Mouse (Mus musculus): ENCODE results near the gene Lhfpl5. TPM values are rescaled to one million over a fixed set of nuclear protein-coding genes. Genes with fewer than 3 reads are reported as not detected.

Lhfpl5 gene
- polyA plus RNA-seq, 1 experiment from 2014 or later, result 0.32 TPM

DNA sequence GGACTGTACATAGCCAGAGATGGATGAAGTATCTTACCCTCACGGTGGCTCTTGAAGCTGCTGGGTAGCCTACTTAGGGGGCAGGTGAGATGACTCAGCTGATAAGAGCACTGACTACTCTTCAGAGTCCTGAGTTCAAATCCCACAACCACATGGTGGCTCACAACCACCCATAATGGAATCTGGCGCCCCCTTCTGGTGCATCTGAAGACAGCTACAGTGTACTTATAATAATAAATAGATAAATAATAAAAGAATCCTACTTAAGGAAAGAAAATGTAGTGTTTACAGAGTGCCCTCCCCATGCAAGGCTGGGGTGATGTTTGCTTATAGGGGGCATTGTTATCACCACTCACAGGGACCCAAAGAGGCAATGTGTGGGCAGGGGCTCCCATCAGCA, 5.6 kb downstream of the Lhfpl5 start:
- ATAC-seq, result no peak
- Histone ChIP-seq H3K4me2 (no peak overlapping the region), H3K4me3 (no peak overlapping the region), H3K36me3 (no peaks in the 10 kb centered on the region), H3K9ac (no peak overlapping the region), H3K27me3 (replicated peaks) (peaks cover 4% of the 10 kb centered on the region; the same call in 1 of the 2 replicates), H3K27ac (no peak overlapping the region), H3K4me1 (no peaks in the 10 kb centered on the region; the same call in 1 of the 2 replicates), H3K9me3 (replicated peaks) (no peaks in the 10 kb centered on the region)
- 40% methylated on average over 2 of the region's 2 CpGs for WGBS (ENCODE audit: insufficient replicate concordance)

DNA sequence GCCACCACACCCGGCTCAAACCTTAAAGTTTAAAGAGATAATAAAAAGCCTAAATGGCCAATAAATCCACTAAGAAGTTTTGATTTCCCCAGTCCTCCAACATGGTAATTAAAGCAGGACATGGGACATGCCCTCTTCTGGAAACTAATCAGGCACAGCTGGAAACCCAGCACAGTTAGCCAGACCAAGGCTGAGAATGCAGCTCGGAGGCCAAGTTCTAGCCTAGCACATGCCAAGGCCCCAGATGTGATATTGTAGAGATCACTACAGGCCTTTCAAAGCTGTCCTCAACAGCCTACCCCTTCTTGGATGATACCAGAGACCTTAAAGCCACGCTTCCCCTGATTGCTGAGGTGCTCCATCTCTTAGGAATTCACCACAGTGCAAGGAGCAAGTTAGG, 11.1 kb downstream of the Lhfpl5 start:
- Histone ChIP-seq H3K4me2 (no peak overlapping the region), H3K4me3 (no peak overlapping the region), H3K27me3 (replicated peaks) (no peaks in the 10 kb centered on the region), H3K27ac (no peak overlapping the region), H3K36me3 (peaks cover 38% of the 10 kb centered on the region), H3K9me3 (replicated peaks) (no peaks in the 10 kb centered on the region), H3K9ac (no peak overlapping the region), H3K4me1 (no peaks in the 10 kb centered on the region)
- ATAC-seq, result no peak
- 61% methylated on average over 3 of the region's 3 CpGs for WGBS (ENCODE audit: insufficient replicate concordance)

DNA sequence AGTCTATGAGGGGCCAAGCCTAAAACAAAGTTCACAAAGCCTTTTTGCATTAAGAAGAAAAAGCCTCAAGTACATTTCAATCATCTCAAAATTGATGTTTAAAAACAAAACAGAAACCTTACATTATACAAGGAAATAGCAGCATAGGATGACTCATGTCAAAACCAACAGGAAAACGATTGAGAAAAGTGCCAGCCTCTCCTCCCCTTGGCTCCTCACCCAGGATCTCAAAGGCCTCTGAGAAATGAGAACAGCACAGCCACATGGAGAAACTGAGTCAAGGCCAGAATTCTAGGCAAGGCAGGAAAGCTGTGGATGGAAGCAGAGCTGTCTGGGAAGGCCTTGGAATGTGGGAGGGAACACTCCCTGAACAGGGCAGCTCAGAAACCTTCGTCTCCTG, 13.2 kb downstream of the Lhfpl5 start:
- peaks cover 59% of the 10 kb centered on the region for H3K36me3 ChIP-seq
- no peaks in the 10 kb centered on the region for H3K9me3 ChIP-seq (replicated peaks)
- H3K4me2 ChIP-seq, result no peak overlapping the region
- H3K4me1 ChIP-seq, result no peaks in the 10 kb centered on the region
- no peak overlapping the region for H3K9ac ChIP-seq
- ATAC-seq, result no peak
- no peak overlapping the region for H3K4me3 ChIP-seq
- H3K27me3 ChIP-seq (replicated peaks), result no peaks in the 10 kb centered on the region
- no peak overlapping the region for H3K27ac ChIP-seq
- WGBS (ENCODE audit: insufficient replicate concordance), result 74% methylated on average over 2 of the region's 2 CpGs

DNA sequence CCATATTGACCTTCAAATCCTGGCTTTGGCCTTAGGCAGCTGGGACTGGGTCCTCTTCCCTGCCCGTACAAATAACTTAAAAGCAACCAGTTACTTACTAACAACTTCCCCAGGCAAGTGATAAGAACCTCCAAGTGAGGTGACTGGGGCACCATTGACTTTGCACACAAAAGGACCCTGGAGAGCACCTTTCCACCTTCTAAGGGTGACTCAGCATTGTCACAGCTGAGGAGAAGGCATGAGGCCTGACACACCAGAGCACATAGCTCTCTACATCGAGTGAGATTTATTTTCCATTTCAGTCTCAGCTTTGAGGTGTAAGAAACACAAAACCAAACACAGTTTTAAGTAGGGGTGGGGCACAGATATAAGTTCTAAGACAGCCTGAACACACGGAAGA, 15.2 kb downstream of the Lhfpl5 start:
- peaks cover 75% of the 10 kb centered on the region for H3K36me3 ChIP-seq
- H3K4me3 ChIP-seq, result no peak overlapping the region
- H3K9ac ChIP-seq, result no peak overlapping the region
- 66% methylated on average over 3 of the region's 3 CpGs for WGBS (ENCODE audit: insufficient replicate concordance)
- no peak for ATAC-seq
- no peaks in the 10 kb centered on the region for H3K27me3 ChIP-seq (replicated peaks)
- H3K9me3 ChIP-seq (replicated peaks), result no peaks in the 10 kb centered on the region
- no peak overlapping the region for H3K27ac ChIP-seq
- H3K4me2 ChIP-seq, result no peak overlapping the region
- no peaks in the 10 kb centered on the region for H3K4me1 ChIP-seq

DNA sequence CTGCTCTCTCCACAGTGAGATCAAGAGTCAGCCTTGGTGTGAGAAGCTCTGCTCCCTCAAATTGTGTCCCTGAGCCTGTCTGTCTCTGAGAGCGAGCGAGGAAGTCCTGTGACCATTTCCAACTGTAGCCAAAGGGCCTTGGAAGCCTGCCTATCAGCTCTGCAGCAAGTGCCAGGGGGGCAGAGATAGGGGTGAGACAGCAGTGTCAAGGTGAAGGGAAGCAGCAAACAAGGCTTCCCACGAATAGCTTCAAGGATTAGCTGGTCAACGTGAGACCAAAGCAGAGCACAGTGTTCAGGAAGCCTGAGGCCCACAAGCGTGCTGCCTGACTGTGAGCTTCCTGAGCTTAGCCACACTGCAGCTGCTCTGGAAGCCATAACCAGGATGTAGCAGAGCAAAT, 16.0 kb downstream of the Lhfpl5 start:
- H3K27ac ChIP-seq, result no peak overlapping the region
- H3K4me2 ChIP-seq, result no peak overlapping the region
- no peaks in the 10 kb centered on the region for H3K4me1 ChIP-seq
- H3K9me3 ChIP-seq (replicated peaks), result no peaks in the 10 kb centered on the region
- H3K4me3 ChIP-seq, result no peak overlapping the region
- no peaks in the 10 kb centered on the region for H3K27me3 ChIP-seq (replicated peaks)
- 73% methylated on average over 5 of the region's 5 CpGs for WGBS (ENCODE audit: insufficient replicate concordance)
- H3K36me3 ChIP-seq, result peaks cover 84% of the 10 kb centered on the region
- H3K9ac ChIP-seq, result no peak overlapping the region
- no peak for ATAC-seq

DNA sequence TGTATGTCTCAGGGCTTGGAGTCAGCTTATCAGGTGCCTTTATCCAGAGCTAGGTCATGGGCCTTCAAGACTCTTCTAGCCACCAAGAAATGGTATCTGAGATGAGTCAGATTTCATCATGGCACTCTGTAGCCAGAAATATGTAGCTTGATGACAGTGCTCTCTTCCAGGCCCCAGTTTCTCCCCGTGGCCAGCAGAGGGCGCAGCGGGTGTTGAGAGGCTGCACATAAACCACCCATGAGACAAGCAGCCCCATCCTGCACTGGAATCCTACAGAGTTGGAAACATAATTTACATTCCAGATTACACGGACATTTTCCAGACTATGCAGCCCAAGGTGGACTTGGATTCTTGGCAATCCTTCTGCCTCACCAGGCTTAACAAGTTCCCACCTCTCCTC, 17.6 kb downstream of the Lhfpl5 start:
- no peak overlapping the region for H3K4me3 ChIP-seq
- H3K27me3 ChIP-seq (replicated peaks), result no peaks in the 10 kb centered on the region
- H3K36me3 ChIP-seq, result peaks cover 94% of the 10 kb centered on the region
- no peak overlapping the region for H3K4me2 ChIP-seq
- WGBS (ENCODE audit: insufficient replicate concordance), result 17% methylated on average over 4 of the region's 4 CpGs
- no peak for ATAC-seq
- H3K4me1 ChIP-seq, result no peaks in the 10 kb centered on the region
- no peaks in the 10 kb centered on the region for H3K9me3 ChIP-seq (replicated peaks)
- no peak overlapping the region for H3K27ac ChIP-seq
- H3K9ac ChIP-seq, result no peak overlapping the region

DNA sequence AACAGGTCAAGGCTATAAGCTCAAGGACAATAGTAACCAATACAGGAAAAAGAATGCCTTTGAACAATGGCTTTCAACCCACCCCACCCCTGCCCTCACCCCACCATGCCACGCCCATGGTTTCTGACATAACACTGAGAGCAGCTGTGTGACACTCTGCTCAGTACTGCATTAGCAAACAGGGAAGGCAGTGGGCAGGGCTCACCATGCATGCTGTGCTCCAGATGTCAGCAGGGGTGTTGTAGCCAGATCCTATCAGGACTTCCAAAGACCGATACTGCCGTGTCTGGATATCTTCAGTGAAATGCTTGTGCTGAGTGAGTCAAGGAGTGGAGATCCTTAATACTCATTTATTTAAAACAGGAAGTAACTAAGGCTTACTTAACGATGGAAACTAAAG, 18.5 kb downstream of the Lhfpl5 start:
- WGBS (ENCODE audit: insufficient replicate concordance), result 56% methylated on average over 4 of the region's 4 CpGs
- Histone ChIP-seq H3K9me3 (replicated peaks) (no peaks in the 10 kb centered on the region), H3K27ac (no peak overlapping the region), H3K27me3 (replicated peaks) (no peaks in the 10 kb centered on the region), H3K4me1 (no peaks in the 10 kb centered on the region), H3K36me3 (peaks cover 92% of the 10 kb centered on the region), H3K4me3 (no peak overlapping the region), H3K9ac (no peak overlapping the region), H3K4me2 (no peak overlapping the region)
- no peak for ATAC-seq

DNA sequence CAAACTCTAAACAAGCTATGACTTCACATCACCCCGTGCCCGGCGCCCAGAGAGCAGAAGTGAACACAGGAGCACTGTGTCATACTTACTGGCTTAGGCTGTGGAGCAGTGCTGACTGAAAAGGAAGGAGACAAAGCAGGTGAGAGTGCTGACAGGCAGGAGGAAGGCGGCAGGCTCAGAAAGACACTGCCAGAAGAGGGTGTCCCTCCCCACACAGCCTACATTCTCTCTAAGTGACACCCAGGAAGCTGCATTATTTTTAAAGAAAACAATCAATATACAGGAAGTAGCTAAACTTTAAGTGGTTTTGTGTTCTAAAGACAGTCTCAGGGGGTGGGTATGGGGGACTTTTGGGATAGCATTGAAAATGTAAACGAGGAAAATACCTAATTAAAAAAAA, 25.3 kb downstream of the Lhfpl5 start:
- Histone ChIP-seq H3K4me3 (no peak overlapping the region), H3K27ac (no peak overlapping the region), H3K4me1 (no peaks in the 10 kb centered on the region), H3K4me2 (no peak overlapping the region), H3K9me3 (replicated peaks) (no peaks in the 10 kb centered on the region), H3K36me3 (peaks cover 95% of the 10 kb centered on the region), H3K27me3 (replicated peaks) (no peaks in the 10 kb centered on the region), H3K9ac (no peak overlapping the region)
- no peak for ATAC-seq
- WGBS (ENCODE audit: insufficient replicate concordance), result 85% methylated on average over 5 of the region's 5 CpGs

DNA sequence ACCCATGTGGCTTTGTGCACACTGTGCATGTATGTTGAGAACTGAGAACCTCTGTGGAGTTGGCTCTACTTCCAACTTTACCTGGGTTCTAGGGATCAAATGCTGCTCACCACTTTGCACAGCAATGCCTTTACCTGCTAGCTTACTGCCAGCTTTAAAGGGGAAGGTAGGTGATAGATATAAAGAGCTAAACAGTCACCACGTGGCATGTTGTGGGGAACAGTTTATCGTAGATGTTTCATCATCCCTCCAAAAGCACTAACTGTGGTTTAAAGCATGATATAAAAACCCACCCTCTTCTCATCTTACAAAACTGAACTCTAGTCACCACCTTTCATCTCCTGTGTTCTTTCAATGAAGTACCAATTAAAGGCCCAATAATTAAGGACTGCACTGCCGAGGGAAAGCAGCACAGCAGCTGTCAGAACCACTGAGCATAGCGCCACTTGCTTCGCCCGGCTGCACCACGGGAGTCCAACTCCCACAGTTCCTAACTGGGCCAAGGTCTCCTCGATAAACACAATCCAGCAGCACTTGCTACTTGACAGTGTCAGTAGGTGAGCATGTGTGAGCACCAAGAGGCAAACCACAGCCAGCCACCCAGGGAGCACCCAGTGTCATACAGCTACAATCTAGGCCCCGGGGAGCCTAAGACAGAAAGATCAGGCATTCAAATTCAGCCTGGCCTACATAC, 26.3 kb downstream of the Lhfpl5 start:
- no peaks in the 10 kb centered on the region for H3K9me3 ChIP-seq (replicated peaks)
- no peak for ATAC-seq
- 85% methylated on average over 9 of the region's 9 CpGs for WGBS (ENCODE audit: insufficient replicate concordance)
- no peak overlapping the region for H3K4me3 ChIP-seq
- no peak overlapping the region for H3K27ac ChIP-seq
- H3K9ac ChIP-seq, result no peak overlapping the region
- no peaks in the 10 kb centered on the region for H3K27me3 ChIP-seq (replicated peaks)
- no peak overlapping the region for H3K4me2 ChIP-seq
- H3K4me1 ChIP-seq, result no peaks in the 10 kb centered on the region
- H3K36me3 ChIP-seq, result peaks cover 95% of the 10 kb centered on the region

DNA sequence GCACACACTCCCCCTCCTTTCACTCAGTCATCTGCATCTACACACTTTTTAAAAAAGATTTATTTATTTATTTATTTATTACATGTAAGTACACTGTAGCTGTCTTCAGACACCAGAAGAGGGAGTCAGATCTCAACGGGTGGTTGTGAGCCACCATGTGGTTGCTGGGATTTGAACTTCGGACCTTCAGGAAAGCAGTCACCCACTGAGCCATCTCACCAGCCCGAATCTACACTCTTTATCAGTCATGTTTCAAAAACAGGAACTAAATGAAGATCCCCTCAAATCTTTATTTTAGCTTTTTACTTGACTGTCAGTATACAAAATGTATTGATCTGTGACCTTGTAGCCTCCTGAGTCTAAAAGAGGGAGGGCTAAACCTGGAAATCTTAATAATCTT, 34.1 kb downstream of the Lhfpl5 start:
- Histone ChIP-seq H3K4me3 (no peak overlapping the region), H3K27ac (no peak overlapping the region), H3K4me1 (peaks cover 27% of the 10 kb centered on the region), H3K27me3 (replicated peaks) (no peaks in the 10 kb centered on the region), H3K4me2 (no peak overlapping the region), H3K36me3 (peaks cover 57% of the 10 kb centered on the region), H3K9ac (no peak overlapping the region), H3K9me3 (replicated peaks) (no peaks in the 10 kb centered on the region)
- no peak for ATAC-seq
- WGBS (ENCODE audit: insufficient replicate concordance), result 38% methylated on average over 3 of the region's 3 CpGs

DNA sequence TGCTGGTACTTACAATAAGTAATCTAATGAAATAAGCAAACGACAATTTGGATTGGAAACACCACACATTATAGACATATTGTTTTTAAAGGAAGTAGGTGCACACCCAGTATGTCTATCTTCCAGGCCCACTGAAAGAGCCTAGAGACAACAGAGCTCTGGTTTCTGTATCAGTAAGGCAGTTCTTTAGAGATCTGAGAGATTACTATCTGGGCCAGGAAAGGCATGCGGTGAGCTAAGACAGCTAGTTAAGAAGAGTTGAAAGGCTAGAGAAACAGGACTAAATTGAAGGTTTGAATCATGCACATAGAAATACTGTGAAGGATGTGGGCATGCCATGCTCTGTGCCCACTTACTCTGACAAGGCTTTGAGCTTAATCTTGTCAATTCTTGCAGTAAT, 37.2 kb downstream of the Lhfpl5 start:
- Histone ChIP-seq H3K27me3 (replicated peaks) (no peaks in the 10 kb centered on the region), H3K4me2 (no peak overlapping the region), H3K36me3 (peaks cover 46% of the 10 kb centered on the region), H3K9me3 (replicated peaks) (no peaks in the 10 kb centered on the region), H3K9ac (no peak overlapping the region), H3K27ac (no peak overlapping the region), H3K4me1 (peaks cover 50% of the 10 kb centered on the region), H3K4me3 (no peak overlapping the region)
- no peak for ATAC-seq
- WGBS (ENCODE audit: insufficient replicate concordance), result 35% methylated on average over 2 of the region's 2 CpGs

DNA sequence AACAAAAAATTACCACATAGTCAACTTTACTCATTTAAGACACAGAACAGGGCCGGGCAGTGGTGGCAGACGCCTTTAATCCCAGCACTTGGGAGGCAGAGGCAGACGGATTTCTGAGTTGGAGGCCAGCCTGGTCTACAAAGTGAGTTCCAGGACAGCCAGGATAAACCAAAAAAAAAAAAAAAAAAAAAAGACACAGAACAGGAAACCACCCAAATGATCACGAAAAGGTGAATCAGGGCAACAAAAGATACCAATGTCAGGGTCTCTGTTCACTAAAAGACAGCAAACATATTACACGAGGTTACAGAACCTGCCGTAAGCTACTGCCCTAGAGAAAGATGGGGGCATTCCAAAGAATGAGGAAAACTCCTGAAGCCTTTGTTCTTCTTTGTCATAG, 37.7 kb downstream of the Lhfpl5 start:
- Histone ChIP-seq H3K4me1 (peaks cover 55% of the 10 kb centered on the region), H3K9ac (no peak overlapping the region), H3K4me2 (no peak overlapping the region), H3K27me3 (replicated peaks) (no peaks in the 10 kb centered on the region), H3K9me3 (replicated peaks) (no peaks in the 10 kb centered on the region), H3K36me3 (peaks cover 41% of the 10 kb centered on the region), H3K4me3 (no peak overlapping the region), H3K27ac (no peak overlapping the region)
- no peak for ATAC-seq
- 60% methylated on average over 6 of the region's 6 CpGs for WGBS (ENCODE audit: insufficient replicate concordance)

DNA sequence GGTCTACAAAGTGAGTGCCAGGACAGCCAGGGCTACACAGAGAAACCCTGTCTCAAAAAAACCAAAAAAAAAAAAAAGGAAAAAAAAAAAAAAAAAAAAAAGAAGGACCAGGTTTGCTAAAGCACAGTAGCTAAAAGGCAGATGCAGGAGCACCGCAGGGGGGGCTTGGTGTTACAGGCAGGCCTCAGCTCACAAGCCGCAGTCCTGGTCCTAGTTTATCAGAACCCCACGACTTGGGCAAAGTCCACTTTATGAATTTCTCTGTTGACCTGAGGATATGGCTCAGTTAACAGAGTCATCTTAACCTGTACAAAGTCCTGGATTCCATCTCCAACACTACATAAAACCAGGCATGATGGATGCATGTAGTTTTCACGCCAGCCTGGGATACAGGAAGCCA, 39.9 kb downstream of the Lhfpl5 start:
- no peak overlapping the region for H3K4me2 ChIP-seq
- ATAC-seq, result no peak
- no peak overlapping the region for H3K9ac ChIP-seq
- H3K4me3 ChIP-seq, result no peak overlapping the region
- H3K36me3 ChIP-seq, result peaks cover 47% of the 10 kb centered on the region
- H3K4me1 ChIP-seq, result peaks cover 74% of the 10 kb centered on the region
- H3K9me3 ChIP-seq (replicated peaks), result no peaks in the 10 kb centered on the region
- no peaks in the 10 kb centered on the region for H3K27me3 ChIP-seq (replicated peaks)
- WGBS (ENCODE audit: insufficient replicate concordance), result 92% methylated on average over 4 of the region's 4 CpGs
- no peak overlapping the region for H3K27ac ChIP-seq

All from liver, embryonic 12.5 days (tissue).